Comparison of ENCODE assay signal across 8 mouse cellular contexts in the genomic region with DNA sequence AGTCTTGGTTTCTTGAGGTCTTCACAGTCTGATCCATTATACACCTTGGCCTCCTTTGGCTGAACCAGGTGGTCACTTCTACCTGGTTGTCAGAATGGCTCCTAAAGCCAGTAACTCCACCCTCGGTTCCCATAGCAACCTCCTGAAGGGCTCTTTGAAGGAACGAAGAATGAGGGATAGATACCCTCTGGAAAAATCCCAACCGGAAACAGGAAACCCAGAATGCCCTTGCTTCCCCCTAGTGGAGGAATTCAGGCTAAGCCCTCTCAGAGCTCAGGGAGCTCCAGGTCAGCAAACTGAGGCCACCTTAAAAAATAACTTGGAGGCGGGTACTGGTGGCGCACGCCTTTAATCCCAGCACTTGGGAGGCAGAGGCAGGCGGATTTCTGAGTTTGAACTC. TPM values are rescaled to one million over a fixed set of nuclear protein-coding genes. Genes with fewer than 3 reads are reported as not detected.
DNase-seq lines count a peak whose midpoint lies in the region; ATAC-seq and TF ChIP-seq lines count a peak whose summit lies in the region.

No protein-coding gene starts in this region.

- WGBS in liver, postnatal 0 days (ENCODE audit: insufficient replicate concordance) = 45% methylated on average over 7 of the region's 7 CpGs
- 34% methylated on average over 7 of the region's 7 CpGs for WGBS in liver, embryonic 11.5 days
- WGBS in embryonic facial prominence, embryonic 14.5 days = 32% methylated on average over 7 of the region's 7 CpGs
- WGBS in stomach, embryonic 15.5 days = 37% methylated on average over 7 of the region's 7 CpGs

- TF ChIP-seq EP300 in liver, postnatal 0 days (IDR thresholded peaks at IDR 0.05; ENCODE audit: low read depth) = no peak

- intact Hi-C loops in left cerebral cortex, postnatal 25 days (cut with DNase I) = no loop called here

- H3K27me3 ChIP-seq in liver, postnatal 0 days (ENCODE audit: insufficient read depth, low read length) = no peaks in the 10 kb centered on the region
- no peaks in the 10 kb centered on the region for H3K27me3 ChIP-seq in liver, embryonic 11.5 days (replicated peaks; ENCODE audit: control insufficient read depth, insufficient read depth, low read length)
- H3K27me3 ChIP-seq in embryonic facial prominence, embryonic 14.5 days (replicated peaks; ENCODE audit: control insufficient read depth, insufficient read depth, low read length) = no peaks in the 10 kb centered on the region
- H3K27me3 ChIP-seq in stomach, embryonic 15.5 days (replicated peaks) = no peaks in the 10 kb centered on the region

- ATAC-seq in liver, postnatal 0 days = no peak
- no peak for ATAC-seq in liver, embryonic 11.5 days (replicated peaks; ENCODE audit: low FRiP score)
- no peak for ATAC-seq in embryonic facial prominence, embryonic 14.5 days (ENCODE audit: low read depth)
- ATAC-seq in stomach, embryonic 15.5 days (ENCODE audit: insufficient read depth, low FRiP score, low read depth) = no peak

- no peaks in the 10 kb centered on the region for H3K9me3 ChIP-seq in liver, postnatal 0 days (ENCODE audit: low read length)
- H3K9me3 ChIP-seq in liver, embryonic 11.5 days (ENCODE audit: control insufficient read depth, low read length) = no peaks in the 10 kb centered on the region
- no peaks in the 10 kb centered on the region for H3K9me3 ChIP-seq in embryonic facial prominence, embryonic 14.5 days (ENCODE audit: control insufficient read depth, low read length)
- no peaks in the 10 kb centered on the region for H3K9me3 ChIP-seq in stomach, embryonic 15.5 days

- peaks cover 21% of the 10 kb centered on the region for H3K36me3 ChIP-seq in liver, postnatal 0 days (replicated peaks; ENCODE audit: insufficient read depth, low read length)
- peaks cover 18% of the 10 kb centered on the region for H3K36me3 ChIP-seq in liver, embryonic 11.5 days (ENCODE audit: control insufficient read depth, insufficient read depth, low read length)
- H3K36me3 ChIP-seq in embryonic facial prominence, embryonic 14.5 days (ENCODE audit: control insufficient read depth, insufficient read depth, low read length) = peaks cover 47% of the 10 kb centered on the region
- H3K36me3 ChIP-seq in stomach, embryonic 15.5 days = peaks cover 37% of the 10 kb centered on the region

- DNase-seq in liver, postnatal 0 days = no peak
- DNase-seq in liver, embryonic 11.5 days (ENCODE audit: low spot score) = no peak
- peak; percentile 48 for DNase-seq in embryonic facial prominence, embryonic 14.5 days (ENCODE audit: low spot score)
- DNase-seq in kidney, postnatal 36 days = peak; percentile 63 to 66
- DNase-seq in right cerebral cortex, postnatal 14 days = no peak
- DNase-seq in B cell, adult 2 months = no peak
- no peak for DNase-seq in left cerebral cortex, postnatal 25 days (ENCODE audit: low spot score in 2 of 2)

- H3K27ac ChIP-seq in liver, postnatal 0 days (ENCODE audit: low read depth) = no peak overlapping the region
- no peak overlapping the region for H3K27ac ChIP-seq in liver, embryonic 11.5 days (ENCODE audit: low read depth, low read length)
- H3K27ac ChIP-seq in embryonic facial prominence, embryonic 14.5 days (replicated peaks; ENCODE audit: low read depth, low read length) = no peak overlapping the region
- peak overlapping the region; percentile 51; the same call in 1 of the 2 replicates for H3K27ac ChIP-seq in stomach, embryonic 15.5 days

- 0 out of 2 replicates have a peak, but pooled peaks cover 7% of the 10 kb centered on the region for H3K4me1 ChIP-seq in liver, postnatal 0 days (ENCODE audit: insufficient read depth)
- H3K4me1 ChIP-seq in liver, embryonic 11.5 days (replicated peaks; ENCODE audit: control insufficient read depth, insufficient read depth, low read length) = no peaks in the 10 kb centered on the region; the same call in 1 of the 2 replicates
- H3K4me1 ChIP-seq in embryonic facial prominence, embryonic 14.5 days (ENCODE audit: control insufficient read depth, insufficient read depth, low read length) = no peaks in the 10 kb centered on the region
- H3K4me1 ChIP-seq in stomach, embryonic 15.5 days = peaks cover 10% of the 10 kb centered on the region

- H3K4me2 ChIP-seq in liver, postnatal 0 days (ENCODE audit: low read depth, low read length) = no peak overlapping the region
- H3K4me2 ChIP-seq in liver, embryonic 11.5 days = no peak overlapping the region
- H3K4me2 ChIP-seq in embryonic facial prominence, embryonic 14.5 days (ENCODE audit: low read depth, low read length) = no peak overlapping the region
- H3K4me2 ChIP-seq in stomach, embryonic 15.5 days = no peak overlapping the region

- TF ChIP-seq CTCF in liver, postnatal 0 days (IDR thresholded peaks at IDR 0.05; ENCODE audit: low read depth) = peak; percentile 54

- no peak overlapping the region for H3K4me3 ChIP-seq in liver, postnatal 0 days (ENCODE audit: low read depth, low read length)
- H3K4me3 ChIP-seq in liver, embryonic 11.5 days (ENCODE audit: low read depth, low read length) = no peak overlapping the region
- H3K4me3 ChIP-seq in embryonic facial prominence, embryonic 14.5 days (ENCODE audit: low read depth, low read length) = no peak overlapping the region
- H3K4me3 ChIP-seq in stomach, embryonic 15.5 days (replicated peaks) = no peak overlapping the region

- H3K9ac ChIP-seq in liver, postnatal 0 days (replicated peaks) = no peak overlapping the region
- no peak overlapping the region for H3K9ac ChIP-seq in liver, embryonic 11.5 days (ENCODE audit: low read depth, low read length)
- no peak overlapping the region for H3K9ac ChIP-seq in embryonic facial prominence, embryonic 14.5 days (ENCODE audit: low read depth, low read length)
- H3K9ac ChIP-seq in stomach, embryonic 15.5 days = no peak overlapping the region

RNA-seq across cellular contexts. Expression of a gene that starts 26.3 kb away (rescaled TPM):
- 5.7 and 5.9 TPM in 2 replicates for polyA plus RNA-seq in liver, postnatal 0 days (2015; fragmentation: Nextera tagmentation; extraction: Ambion mirVana)
- polyA plus RNA-seq in liver, embryonic 11.5 days (2014; fragmentation: Nextera tagmentation; extraction: Ambion mirVana) = 28.2 and 29.9 TPM in 2 replicates
- polyA plus RNA-seq in embryonic facial prominence, embryonic 14.5 days (2014; fragmentation: Nextera tagmentation; extraction: Ambion mirVana) = 57.7 and 68.1 TPM in 2 replicates
- 35.5 and 41.4 TPM in 2 replicates for polyA plus RNA-seq in stomach, embryonic 15.5 days (2015; fragmentation: Nextera tagmentation; extraction: Ambion mirVana)
- total RNA-seq in left cerebral cortex, postnatal 25 days (2021) = 1 to 10 TPM; 5.2 to 5.5 TPM

RNA-seq across cellular contexts. Expression of a gene that starts 42.8 kb away (rescaled TPM):
- polyA plus RNA-seq in liver, postnatal 0 days (2015; fragmentation: Nextera tagmentation; extraction: Ambion mirVana) = 2.9 and 3.2 TPM in 2 replicates
- polyA plus RNA-seq in liver, embryonic 11.5 days (2014; fragmentation: Nextera tagmentation; extraction: Ambion mirVana) = 6.4 and 7.0 TPM in 2 replicates
- 8.6 and 8.8 TPM in 2 replicates for polyA plus RNA-seq in embryonic facial prominence, embryonic 14.5 days (2014; fragmentation: Nextera tagmentation; extraction: Ambion mirVana)
- 13.0 and 14.5 TPM in 2 replicates for polyA plus RNA-seq in stomach, embryonic 15.5 days (2015; fragmentation: Nextera tagmentation; extraction: Ambion mirVana)
- 10 to 100 TPM; 21.3 to 23.2 TPM for total RNA-seq in left cerebral cortex, postnatal 25 days (2021)

Comparison
In these comparisons a context has a peak if more than half of its experiments do, and no peak if none do; other contexts are left out.
1. DNase-seq: peak in embryonic facial prominence, embryonic 14.5 days (single experiment) and kidney, postnatal 36 days (2 of 2); none in liver, postnatal 0 days (single experiment), liver, embryonic 11.5 days (single experiment), right cerebral cortex, postnatal 14 days (single experiment), B cell, adult 2 months (0 of 2) and left cerebral cortex, postnatal 25 days (0 of 2).